Mouse (Mus musculus): ENCODE results near the gene Hist1h3g. TPM values are rescaled to one million over a fixed set of nuclear protein-coding genes. Genes with fewer than 3 reads are reported as not detected.

The Hist1h3g gene
- total and polyA plus RNA-seq, 2 experiments from 2014 or later = 262 TPM; not detected in 1

- Histone ChIP-seq H3K36me3 (ENCODE audit: insufficient read depth, low read length) (no peaks in the 10 kb centered on the region), H3K9me3 (ENCODE audit: low read length) (no peaks in the 10 kb centered on the region), H3K27ac (ENCODE audit: low read depth, low read length) (no peak overlapping the region), H3K4me1 (ENCODE audit: insufficient read depth, low read length) (no peaks in the 10 kb centered on the region), H3K4me3 (ENCODE audit: low read depth, low read length) (no peak overlapping the region), H3K4me2 (ENCODE audit: low read depth, low read length, poor library complexity, severe bottlenecking) (no peak overlapping the region), H3K27me3 (ENCODE audit: insufficient read depth, low read length) (0 out of 2 replicates have a peak, but pooled peaks cover 4% of the 10 kb centered on the region), H3K9ac (replicated peaks; ENCODE audit: low read length, poor library complexity, severe bottlenecking) (no peak overlapping the region)
- ATAC-seq (ENCODE audit: low FRiP score) (no peak), DNase-seq (ENCODE audit: low spot score) (no peak)
- no peak for TF ChIP-seq CTCF (IDR thresholded peaks at IDR 0.05)
- 84% methylated on average over 6 of the region's 6 CpGs for WGBS
Observed at GRCm38 (mm10) chr13:23495526-23495925, 39.7 kb upstream of the Hist1h3g start.

GRCm38 (mm10) chr13:23497656-23498321 lies 37.4 kb upstream of the Hist1h3g start:
- DNase-seq (ENCODE audit: low spot score) = peak; percentile 46
- ATAC-seq (ENCODE audit: low FRiP score) = no peak
- no peaks in the 10 kb centered on the region for H3K36me3 ChIP-seq (ENCODE audit: insufficient read depth, low read length)
- H3K9me3 ChIP-seq (ENCODE audit: low read length) = no peaks in the 10 kb centered on the region
- 7% methylated on average over 19 of the region's 19 CpGs for WGBS
- no peak overlapping the region for H3K27ac ChIP-seq (ENCODE audit: low read depth, low read length)
- no peaks in the 10 kb centered on the region for H3K4me1 ChIP-seq (ENCODE audit: insufficient read depth, low read length)
- peak overlapping the region; percentile 45 for H3K4me2 ChIP-seq (ENCODE audit: low read depth, low read length, poor library complexity, severe bottlenecking)
- no peak for TF ChIP-seq CTCF (IDR thresholded peaks at IDR 0.05)
- 0 out of 2 replicates have a peak, but pooled peaks cover 4% of the 10 kb centered on the region for H3K27me3 ChIP-seq (ENCODE audit: insufficient read depth, low read length)
- H3K9ac ChIP-seq (replicated peaks; ENCODE audit: low read length, poor library complexity, severe bottlenecking) = no peak overlapping the region
- H3K4me3 ChIP-seq (ENCODE audit: low read depth, low read length) = peak overlapping the region; percentile 31

GRCm38 (mm10) chr13:23498653-23499052 lies 36.6 kb upstream of the Hist1h3g start:
- WGBS = 11% methylated on average over 10 of the region's 10 CpGs

GRCm38 (mm10) chr13:23499943-23500342 lies 35.3 kb upstream of the Hist1h3g start:
- DNase-seq (ENCODE audit: low spot score) (no peak), ATAC-seq (ENCODE audit: low FRiP score) (no peak)
- Histone ChIP-seq H3K4me1 (ENCODE audit: insufficient read depth, low read length) (no peaks in the 10 kb centered on the region; the same call in 1 of the 2 replicates), H3K4me3 (ENCODE audit: low read depth, low read length) (no peak overlapping the region), H3K27ac (ENCODE audit: low read depth, low read length) (no peak overlapping the region), H3K27me3 (ENCODE audit: insufficient read depth, low read length) (0 out of 2 replicates have a peak, but pooled peaks cover 4% of the 10 kb centered on the region), H3K4me2 (ENCODE audit: low read depth, low read length, poor library complexity, severe bottlenecking) (0 out of 2 replicates have a peak overlapping the region, but pooled peaks have one; percentile 4), H3K36me3 (ENCODE audit: insufficient read depth, low read length) (no peaks in the 10 kb centered on the region), H3K9ac (replicated peaks; ENCODE audit: low read length, poor library complexity, severe bottlenecking) (no peak overlapping the region), H3K9me3 (ENCODE audit: low read length) (no peaks in the 10 kb centered on the region)
- no peak for TF ChIP-seq CTCF (IDR thresholded peaks at IDR 0.05)
- 11% methylated on average over 7 of the region's 7 CpGs for whole genome bisulfite sequencing

More at GRCm38 (mm10) chr13:23498653-23499052, 36.6 kb upstream of the Hist1h3g start:
- Histone ChIP-seq H3K4me1 (ENCODE audit: insufficient read depth, low read length) (no peaks in the 10 kb centered on the region), H3K27ac (ENCODE audit: low read depth, low read length) (no peak overlapping the region), H3K27me3 (ENCODE audit: insufficient read depth, low read length) (0 out of 2 replicates have a peak, but pooled peaks cover 4% of the 10 kb centered on the region), H3K36me3 (ENCODE audit: insufficient read depth, low read length) (no peaks in the 10 kb centered on the region), H3K4me2 (ENCODE audit: low read depth, low read length, poor library complexity, severe bottlenecking) (peak overlapping the region; percentile 45), H3K9me3 (ENCODE audit: low read length) (no peaks in the 10 kb centered on the region), H3K9ac (replicated peaks; ENCODE audit: low read length, poor library complexity, severe bottlenecking) (no peak overlapping the region), H3K4me3 (ENCODE audit: low read depth, low read length) (peak overlapping the region; percentile 31)
- ATAC-seq (ENCODE audit: low FRiP score) (no peak), DNase-seq (ENCODE audit: low spot score) (no peak)
- no peak for TF ChIP-seq CTCF (IDR thresholded peaks at IDR 0.05)

GRCm38 (mm10) chr13:23500424-23501200 lies 34.6 kb upstream of the Hist1h3g start:
- no peaks in the 10 kb centered on the region for H3K9me3 ChIP-seq (ENCODE audit: low read length)
- WGBS = 3% methylated on average over 17 of the region's 17 CpGs
- peak; percentile 65 for DNase-seq (ENCODE audit: low spot score)

More at GRCm38 (mm10) chr13:23500424-23501200, 34.6 kb upstream of the Hist1h3g start:
- H3K27me3 ChIP-seq (ENCODE audit: insufficient read depth, low read length) = 0 out of 2 replicates have a peak, but pooled peaks cover 4% of the 10 kb centered on the region
- no peak for TF ChIP-seq CTCF (IDR thresholded peaks at IDR 0.05)
- no peaks in the 10 kb centered on the region; the same call in 1 of the 2 replicates for H3K4me1 ChIP-seq (ENCODE audit: insufficient read depth, low read length)
- H3K36me3 ChIP-seq (ENCODE audit: insufficient read depth, low read length) = no peaks in the 10 kb centered on the region
- no peak overlapping the region for H3K4me3 ChIP-seq (ENCODE audit: low read depth, low read length)
- ATAC-seq (ENCODE audit: low FRiP score) = peak; percentile 66; the same call in 1 of the 2 replicates
- H3K27ac ChIP-seq (ENCODE audit: low read depth, low read length) = no peak overlapping the region
- no peak overlapping the region for H3K9ac ChIP-seq (replicated peaks; ENCODE audit: low read length, poor library complexity, severe bottlenecking)
- no peak overlapping the region for H3K4me2 ChIP-seq (ENCODE audit: low read depth, low read length, poor library complexity, severe bottlenecking)
